Mouse (Mus musculus) small intestine, adult 2 months (tissue): ENCODE results near the gene Kcnn3.

Source experiments
- CTCF ChIP-seq: fragments of 200-500 bp; IDR thresholded peaks from 2 replicates; pipeline ENCODE4 v1.5.1; 2012; ENCODE audit warnings: low read depth, mild to moderate bottlenecking, control low read depth, inconsistent platforms, low read length, moderate library complexity, mixed read lengths; ENCODE audit not compliant: insufficient replicate concordance, insufficient read length; ENCODE audit errors: extremely low read depth
- POLR2A ChIP-seq: fragments of 200-500 bp; IDR thresholded peaks from 2 replicates; pipeline ENCODE4 v1.6.1; 2012; ENCODE audit warnings: low read depth, mild to moderate bottlenecking, control low read depth, inconsistent platforms, low read length, moderate library complexity

DNA sequence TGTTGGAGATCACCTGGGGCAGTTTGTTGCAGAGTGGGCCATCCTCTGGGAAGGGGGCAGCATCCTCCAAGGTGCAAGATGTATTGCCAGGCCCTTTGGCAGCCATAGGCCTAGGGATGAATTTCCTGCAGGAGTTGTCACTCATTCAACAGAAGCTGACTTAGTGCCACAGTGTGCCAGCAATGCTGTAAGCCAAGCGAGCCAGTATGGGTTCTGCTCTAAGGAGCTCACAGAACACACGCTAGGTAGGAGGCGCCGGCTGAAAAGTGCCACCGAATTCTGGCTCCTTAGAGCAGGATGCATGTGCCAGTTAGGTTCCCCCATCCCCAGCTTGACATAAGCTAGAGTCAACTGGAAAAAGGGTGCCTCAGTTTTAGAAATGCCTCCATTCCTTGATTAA lies 83.3 kb downstream of the Kcnn3 start:
- no peak for TF ChIP-seq POLR2A
- TF ChIP-seq CTCF = no peak
